Mouse (Mus musculus): ENCODE measurements around the gene Oca2. TPM values are rescaled to one million over a fixed set of nuclear protein-coding genes. Genes with fewer than 3 reads are reported as not detected.

Oca2 gene
- total RNA-seq (2021), result not detected

DNA sequence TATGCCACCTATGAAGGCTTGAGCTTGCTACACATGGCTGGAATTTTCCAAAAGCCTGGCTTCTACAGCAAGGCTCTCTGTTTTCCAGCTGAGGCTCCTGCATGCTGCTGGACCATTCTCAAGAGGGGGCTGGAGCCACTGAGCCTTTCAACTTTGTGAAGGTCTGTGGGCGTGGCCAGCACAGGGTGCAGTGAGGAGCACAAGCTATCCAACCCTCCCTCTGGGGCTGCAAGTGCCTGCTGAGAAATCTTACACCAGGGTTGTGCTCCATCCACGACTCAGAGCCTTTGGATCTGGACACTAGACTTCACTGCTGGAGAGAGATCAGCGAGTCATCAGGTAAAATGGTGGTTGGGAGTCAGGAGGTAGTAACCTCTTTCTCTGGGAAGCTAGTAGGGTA is at the start of gene Oca2:
TSS of gene Oca2 (plus strand) at position 218 of the 400 bp plus-strand sequence.
- DNase-seq, result no peak

DNA sequence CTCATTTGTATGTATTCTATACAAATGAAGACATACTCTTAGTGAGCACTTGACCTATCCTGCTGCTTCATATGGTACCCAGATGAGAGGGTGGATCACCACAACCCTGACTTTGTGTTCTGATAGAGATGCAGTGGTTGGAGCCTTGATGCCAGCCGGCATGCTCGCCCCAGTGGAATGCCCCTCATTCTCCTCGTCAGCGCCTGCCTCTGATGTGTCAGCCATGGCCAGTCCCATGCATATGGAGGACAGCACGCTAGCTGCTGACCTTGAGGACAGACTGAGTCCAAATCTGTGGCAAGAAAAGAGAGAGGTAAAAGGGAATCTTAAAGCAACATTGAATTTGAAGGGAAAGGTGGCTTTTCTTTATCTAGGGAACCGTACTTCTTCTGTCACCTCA is 48.5 kb upstream of the Oca2 start:
- no peak for DNase-seq

DNA sequence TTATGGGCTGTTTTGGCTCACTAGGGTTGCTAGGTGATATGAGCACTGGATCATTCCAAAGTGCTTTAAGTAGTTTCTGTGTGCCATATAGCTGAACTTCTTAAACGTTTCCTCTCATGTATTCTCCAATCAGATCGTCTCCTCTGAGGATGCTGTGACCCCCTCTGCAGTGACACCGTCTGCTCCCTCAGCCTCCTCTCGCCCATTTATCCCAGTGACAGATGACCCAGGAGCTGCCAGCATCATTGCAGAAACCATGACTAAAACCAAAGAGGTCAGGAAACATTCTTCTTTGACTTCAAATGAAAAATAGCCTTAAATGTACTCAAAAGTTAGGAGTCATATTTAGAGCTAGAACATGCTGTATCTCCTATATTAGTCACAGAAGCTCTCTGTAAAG is 47.9 kb upstream of the Oca2 start:
- no peak for DNase-seq

DNA sequence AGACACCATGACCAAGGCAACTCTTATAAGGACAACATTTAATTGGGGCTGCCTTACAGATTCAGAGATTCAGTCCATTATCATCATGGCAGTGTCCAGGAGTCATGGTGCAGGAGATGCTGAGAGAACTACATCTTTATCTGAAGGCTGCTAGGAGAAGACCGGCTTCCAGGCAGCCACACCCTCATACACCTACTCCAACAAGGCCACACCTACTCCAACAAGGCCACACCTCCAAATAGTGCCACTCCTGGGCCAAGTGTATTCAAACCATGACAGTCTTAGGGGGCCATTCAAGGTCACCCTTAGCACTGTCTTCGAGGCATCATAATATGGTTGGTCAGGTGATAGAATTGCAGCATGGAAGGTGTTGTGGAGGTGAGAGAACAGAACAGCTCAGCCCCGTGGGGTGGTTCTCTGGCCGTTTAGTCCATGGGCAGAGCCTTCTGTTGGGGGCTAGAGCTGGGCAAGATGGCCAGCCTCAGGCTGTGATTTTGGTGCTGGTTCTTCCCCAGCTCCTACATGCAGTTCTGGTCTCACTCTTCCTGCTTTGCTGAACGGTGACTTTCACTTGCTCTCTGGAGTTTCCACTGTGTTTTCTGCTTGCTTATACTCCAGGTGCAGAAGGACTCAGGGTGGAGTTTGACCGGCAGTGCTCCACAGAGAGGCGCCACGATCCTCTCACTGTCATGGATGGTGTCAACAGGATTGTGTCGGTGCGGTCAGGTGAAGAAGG is 37.9 kb upstream of the Oca2 start:
- DNase-seq, result no peak

DNA sequence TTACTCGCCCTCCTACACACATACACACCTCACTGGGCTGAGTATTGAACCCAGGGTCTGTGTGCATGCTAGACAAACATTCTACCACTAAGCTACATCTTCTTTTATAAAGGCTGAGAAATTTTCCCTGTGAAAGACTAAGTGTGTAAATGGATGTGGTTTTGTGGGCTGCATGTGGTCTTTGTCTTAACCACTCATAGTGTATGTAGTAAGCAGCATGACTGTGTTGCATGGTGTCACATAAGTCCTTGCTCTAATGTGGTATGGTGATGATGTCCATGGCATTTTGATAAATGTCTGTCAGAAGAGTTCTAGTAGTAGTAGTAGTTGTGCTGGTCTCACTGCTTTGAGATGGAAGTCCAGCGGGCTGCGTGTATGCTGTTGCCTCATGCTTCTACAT is 36.7 kb upstream of the Oca2 start:
- no peak for DNase-seq

DNA sequence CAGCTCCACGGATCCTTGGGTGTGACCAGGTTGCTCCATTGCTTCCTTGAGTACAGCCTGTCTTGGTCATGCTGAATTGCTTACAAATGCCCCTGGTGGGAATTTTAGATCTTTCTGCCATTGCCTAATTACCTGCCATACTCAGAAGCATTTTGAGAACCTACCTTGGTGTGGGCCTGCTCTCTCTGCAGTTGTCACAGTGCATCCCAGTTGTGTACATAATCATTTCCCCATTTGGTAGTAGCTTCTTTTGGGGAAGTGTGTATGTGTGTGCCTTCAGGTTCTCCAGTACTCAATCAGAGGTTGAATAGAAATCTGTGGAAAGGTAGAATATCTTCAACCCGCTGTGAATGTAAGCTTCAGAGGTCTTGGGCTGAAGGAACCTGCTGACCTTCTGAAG is 36.3 kb upstream of the Oca2 start:
- no peak for DNase-seq

DNA sequence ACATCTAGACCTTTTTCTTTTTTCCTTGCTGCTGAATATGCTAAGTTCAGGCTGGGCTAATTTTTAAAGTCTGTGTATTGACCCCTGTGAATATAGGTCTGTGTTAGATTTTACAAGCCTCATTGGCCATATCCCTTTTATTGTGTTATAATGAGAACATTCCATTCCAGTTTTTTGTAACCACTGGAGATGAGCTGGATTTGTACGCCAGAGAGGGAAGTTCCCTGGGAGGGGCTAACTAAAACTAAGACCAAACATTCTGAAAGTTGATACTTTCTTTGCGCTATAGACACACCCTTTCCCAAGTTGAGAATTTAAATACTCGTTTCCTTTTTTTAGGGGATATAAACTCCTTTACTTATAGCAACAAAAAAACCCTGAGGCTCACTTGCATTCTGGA is 34.7 kb upstream of the Oca2 start:
- no peak for DNase-seq

DNA sequence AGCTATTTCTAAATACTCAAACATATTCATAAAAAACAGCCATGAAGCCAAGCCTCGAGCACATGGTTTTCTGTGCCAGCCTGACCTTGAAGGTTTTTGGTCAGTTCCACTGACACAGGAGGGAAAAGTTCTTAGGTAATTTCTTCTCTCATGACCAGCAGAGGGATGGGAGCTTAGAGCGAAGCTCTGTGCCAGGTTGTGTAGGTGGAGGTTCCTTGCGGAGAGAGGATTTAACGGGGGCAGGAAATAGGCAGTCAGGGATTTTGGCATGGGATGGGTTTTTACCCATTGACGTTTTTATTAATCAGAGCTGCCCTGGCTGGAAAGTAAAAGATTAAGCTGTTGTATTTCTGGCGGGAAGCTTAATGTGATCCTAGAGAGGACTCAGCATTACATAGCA is 18.7 kb upstream of the Oca2 start:
- DNase-seq, result no peak

DNA sequence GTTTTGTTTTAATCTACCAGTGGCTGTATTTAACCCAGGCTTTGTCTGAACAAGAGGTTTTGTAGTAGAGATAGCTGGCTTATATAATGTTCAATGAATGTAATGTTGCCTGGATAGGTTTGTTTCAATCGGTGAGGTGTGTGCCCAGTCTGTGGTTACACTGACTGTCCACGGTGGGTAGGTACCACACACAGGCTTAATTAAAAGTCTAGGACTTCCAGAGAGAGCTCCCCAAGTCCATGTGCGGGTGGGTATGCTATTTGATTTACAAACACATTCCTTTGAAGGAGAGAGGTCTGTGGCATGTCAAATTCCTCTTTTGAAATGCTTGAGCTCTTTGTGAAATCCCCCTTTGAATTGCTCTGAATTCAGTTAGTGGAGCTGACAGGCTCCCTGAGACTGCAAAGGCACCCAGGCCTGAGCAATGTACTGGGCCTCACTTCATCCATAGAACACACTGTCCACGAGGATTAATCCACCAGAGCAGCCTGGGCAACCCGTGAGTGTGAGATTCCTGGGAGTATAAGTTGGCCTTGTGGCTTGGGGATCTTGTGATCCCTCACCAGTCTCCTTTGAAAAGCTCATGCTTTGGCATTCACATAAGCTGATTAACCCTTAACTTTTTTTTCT is 3.7 kb upstream of the Oca2 start:
- no peak for DNase-seq

DNA sequence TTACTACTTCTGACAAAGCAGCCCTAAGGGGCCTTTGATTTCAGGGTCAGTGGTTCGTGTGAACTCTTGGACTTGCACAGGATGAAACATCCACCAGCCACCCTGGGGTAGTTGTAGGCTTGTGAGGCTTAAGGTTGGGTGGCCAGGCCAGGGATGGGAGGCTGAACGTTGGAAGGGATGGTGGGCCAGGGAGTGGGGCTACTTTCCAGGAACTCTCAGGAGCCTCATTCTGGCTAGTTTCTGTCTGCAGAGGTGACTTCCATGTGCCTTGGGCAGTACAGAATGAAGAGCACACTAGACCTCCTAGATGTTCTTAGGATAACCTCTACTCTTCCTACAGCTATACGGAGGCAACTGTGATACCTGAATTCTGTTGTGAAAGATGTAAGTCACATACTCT is 2.9 kb upstream of the Oca2 start:
- no peak for DNase-seq

DNA sequence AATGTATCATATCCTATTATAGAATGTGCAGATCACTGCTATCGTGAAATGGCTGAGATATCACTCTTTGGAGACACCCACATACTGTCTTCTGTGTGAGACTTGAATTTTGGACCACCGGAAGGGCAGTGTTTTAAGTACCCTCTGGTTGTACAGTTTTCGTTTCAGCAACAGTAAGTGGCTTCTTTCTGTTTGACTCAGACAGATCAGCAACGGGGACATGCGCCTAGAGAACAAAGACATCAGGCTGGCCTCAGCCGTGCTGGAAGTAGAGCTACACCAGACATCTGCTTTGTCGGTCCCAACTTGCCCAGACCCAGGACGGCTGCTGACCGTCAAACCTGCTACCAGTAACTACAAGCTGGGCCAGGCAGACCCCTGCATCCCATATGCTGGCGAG is 15.0 kb downstream of the Oca2 start:
- no peak for DNase-seq

DNA sequence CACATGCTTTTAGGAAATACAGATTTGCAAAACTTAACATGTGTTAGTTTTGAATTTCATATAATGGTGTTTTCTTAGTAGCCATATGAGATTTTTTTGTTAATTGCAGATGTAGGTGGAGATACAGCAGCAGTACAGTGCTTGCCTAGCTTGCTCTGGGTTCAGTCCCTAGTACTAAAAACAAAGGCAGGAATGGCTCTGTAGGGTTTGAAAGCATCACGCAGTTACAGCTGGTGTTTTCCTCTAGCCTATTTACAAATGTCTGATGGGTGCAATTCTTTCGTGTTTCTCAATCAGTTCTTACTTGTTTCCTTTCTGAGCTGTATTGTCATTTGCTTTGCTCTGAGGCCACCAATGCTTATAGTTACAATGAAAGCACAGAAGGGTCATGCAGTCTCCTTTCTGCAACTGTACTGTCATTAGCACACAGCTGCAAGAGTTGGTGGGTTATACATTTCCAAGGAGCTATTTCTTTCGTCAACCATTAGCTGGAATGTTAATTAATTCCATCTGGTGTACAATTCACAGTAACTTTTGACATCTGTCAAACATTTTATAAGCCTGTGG is 18.4 kb downstream of the Oca2 start:
- no peak for DNase-seq

DNA sequence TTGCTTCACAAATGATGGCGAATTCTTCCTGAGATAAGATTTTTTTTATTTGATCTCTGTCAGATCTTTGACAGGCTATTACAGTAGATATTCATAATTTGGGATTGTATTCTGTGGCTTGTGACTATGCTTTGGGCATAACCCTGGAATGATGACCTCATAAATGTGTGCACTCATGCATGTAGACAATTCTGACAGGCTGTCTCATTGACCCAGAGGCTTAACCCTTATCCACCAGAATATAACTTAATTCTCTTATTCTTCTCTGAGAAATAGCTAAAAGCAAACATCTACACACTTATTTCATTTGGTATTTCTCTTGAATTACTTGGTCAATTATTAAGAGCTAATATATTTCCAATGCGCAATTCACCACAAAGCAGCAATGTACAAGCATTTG is 37.9 kb downstream of the Oca2 start:
- no peak for DNase-seq

DNA sequence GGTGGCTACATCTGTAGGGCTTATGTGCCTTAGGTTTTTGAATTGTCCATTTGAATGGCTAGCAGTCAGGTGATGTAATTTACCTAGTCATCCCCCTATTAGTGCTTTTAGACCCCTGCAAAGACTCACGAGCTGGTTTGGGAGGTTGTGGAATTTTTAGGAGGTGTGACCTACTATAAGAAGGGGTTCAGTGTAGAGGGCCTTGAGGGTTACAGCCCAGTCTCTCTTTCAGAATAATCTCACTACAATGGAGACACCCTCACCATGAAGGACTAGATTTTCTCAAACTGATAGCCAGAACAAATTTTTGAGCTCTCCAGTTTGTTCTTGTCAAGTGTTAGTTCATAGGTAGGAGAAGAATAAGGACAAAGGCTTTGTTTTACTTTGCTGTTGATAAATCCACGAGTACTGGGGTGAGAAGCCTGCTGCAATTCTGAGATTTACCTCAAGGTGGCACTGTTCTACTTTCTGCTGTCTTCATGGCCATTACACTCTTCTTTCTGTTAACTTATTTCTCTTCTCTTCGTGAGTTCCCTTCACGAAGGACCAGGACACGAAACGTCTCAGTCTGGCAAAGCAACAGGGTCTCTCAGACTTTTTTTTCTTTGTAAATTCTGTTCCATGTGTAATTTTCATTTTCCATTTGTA is 52.0 kb downstream of the Oca2 start:
- peak; percentile 65 for DNase-seq

DNA sequence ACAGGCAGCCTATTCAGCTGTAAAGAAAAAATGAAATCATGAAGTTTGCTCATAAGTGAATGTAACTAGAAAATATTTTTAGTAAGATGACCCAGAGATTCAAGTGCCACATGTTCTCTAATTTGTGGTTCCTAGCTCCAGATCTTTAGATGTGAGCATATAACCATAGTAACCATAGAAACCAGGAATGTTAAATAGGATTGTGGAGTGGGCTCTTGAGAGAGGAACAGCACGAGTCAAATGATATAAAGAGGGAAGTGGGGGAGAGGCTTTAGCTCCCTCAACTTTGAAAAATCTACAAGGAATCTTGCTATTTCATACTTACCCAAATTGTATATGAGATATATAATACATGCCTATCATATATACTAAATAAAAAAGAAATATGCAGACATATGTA is 64.8 kb downstream of the Oca2 start:
- DNase-seq, result no peak

DNA sequence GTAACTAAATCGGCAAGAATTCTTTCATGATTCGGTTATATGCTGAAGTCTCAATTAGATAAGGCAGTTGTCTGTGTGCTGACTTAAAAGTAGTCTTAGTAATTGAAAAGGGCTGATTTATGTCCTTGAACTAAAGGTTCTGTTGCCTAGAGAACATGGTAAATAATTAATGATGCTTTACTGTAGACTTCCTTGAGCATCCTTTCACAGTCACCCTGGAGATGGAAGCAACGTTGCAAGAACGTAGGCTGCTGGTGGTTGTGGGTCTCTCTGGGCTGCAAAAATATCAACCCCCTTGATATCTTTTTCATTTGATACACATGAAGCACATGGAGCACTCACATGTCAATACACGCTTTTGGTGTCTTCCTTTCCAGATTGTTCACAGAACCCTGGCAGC is 74.8 kb downstream of the Oca2 start:
- no peak for DNase-seq

DNA sequence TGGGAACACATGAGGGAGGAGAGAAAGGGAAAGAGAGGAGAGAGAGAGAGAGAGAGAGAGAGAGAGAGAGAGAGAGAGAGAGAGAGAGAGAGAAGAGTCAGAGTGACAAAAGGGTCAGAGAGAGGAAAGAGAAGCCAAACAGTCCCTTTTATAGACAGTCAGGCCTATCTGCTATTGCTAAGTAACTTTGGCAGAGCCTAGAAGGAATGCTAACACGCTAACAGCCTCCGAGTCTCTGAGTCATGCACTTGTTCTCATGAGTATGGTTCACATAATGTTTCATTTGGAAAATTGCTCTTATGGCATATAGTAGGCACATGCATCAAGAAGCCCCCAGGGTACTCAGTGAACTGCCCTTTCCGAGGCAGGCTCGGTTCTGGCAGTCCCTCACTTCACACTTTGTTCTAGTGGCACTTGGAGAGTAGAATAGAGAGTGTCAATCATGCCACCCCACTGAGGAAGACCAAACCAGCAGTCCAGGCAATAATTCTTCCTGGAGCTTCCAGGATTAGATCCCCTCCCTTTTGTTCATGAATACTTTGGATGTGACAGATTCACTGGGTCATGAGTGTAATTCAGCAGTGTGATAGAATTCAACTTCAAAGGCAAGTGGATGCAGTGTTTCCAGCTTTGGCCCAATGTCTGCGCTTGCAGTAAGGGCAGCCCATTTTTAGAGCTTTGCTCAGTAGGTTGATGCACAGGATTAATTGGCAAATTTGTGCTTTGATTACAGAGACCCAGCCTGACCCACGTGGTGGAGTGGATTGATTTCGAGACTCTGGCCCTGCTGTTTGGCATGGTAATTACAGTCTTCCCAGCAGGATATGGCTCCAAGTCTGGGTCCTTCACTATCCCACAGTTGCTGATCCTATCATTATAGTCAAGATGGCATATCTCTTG is 76.3 kb downstream of the Oca2 start:
- DNase-seq, result no peak

DNA sequence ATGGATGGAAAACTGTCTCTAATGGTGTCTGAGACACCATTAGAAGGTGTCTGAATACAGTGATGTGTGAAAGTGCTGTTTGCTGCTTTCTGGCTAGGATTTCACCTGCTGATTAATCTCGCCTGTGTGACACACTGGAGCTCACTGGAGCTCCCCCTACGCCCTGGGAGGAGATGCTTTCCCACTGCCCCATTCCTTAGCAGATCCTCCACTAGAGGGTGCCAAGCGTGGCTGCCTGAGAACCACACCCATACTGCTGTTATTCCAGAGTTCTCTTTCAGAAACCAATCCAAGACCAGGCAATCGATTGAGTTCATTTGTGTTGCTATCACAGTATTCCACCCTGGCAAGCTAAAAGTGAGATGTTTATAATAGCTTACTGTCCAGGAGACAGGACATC is 88.2 kb downstream of the Oca2 start:
- peak; percentile 7 for DNase-seq

DNA sequence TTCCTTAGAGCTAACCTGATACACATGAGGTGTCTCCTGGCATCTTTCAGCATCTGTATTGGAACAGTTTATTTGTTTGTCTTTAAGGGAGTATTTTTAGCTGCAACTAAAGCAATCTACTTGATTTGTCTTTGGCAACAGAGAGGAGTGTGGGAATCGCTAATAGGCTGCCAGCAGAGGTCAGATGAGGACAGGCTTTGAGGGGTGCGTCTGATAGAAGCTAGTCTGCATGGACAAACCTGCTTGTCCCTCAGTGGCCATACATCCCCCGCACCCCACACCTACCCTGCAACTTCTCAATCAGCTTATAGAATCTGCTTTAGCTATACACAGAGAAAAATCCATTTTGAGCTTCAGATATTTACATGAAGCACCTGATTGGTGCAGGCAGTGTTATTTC is 109.0 kb downstream of the Oca2 start:
- peak; percentile 25 for DNase-seq

DNA sequence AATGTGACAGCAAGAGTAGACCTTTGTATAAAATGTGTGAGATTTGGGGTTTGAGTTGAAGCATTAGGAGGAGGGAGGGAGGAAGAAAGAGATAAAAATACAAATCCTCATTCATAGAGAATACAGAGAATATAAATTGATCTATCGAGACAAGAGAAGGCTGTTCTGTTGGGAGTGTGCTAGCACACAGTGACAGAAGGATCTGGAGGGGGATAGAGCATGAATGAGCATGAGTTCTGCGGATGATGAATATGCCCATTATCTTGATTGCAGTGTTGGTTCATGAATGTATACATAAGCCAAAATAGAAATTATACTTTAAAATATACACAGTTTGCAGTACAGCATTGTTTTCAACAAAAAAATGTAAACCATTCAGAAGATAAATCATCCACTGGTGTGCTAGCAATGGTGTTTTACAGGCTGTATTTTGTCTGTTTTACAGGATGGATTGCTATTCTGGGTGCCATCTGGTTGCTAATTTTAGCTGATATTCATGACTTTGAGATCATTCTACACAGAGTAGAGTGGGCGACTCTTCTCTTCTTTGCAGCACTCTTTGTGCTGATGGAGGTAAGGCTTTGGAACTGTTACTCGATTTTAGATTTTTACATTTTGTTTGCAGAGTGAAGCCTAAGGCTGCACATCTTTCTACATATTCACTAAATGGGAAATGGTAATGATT is 117.2 kb downstream of the Oca2 start:
- no peak for DNase-seq

DNA sequence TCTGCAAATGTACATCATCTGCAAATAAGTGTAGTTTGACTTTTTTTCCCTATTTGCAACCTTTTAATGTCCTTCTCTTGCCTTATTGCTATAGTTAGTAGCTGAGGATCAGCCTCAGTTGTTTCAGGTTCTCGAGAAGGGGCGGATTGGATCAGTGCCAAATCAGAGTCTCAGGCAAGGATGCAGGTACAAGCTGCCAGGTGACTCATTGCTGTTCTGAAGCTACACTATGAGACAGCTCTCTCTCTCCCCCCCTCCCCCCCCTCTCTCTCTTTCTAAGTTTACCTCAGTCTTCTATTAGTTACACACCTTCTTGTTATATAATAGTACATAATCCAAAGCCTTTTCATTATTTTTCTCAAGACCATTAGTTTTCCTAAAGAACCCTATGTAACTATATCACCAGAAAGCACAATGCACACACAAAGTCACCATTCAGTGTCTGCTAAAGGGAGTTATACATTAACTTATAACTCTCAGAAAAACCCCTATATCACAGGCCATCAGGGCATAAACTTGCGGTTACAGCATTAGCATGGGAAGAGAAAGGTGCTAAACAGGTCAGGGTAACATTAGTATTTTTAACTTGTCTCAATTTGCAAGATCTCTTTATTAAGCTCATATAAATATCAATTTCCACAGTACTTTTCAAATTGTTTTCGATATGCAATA is 142.3 kb downstream of the Oca2 start:
- DNase-seq, result no peak

DNA sequence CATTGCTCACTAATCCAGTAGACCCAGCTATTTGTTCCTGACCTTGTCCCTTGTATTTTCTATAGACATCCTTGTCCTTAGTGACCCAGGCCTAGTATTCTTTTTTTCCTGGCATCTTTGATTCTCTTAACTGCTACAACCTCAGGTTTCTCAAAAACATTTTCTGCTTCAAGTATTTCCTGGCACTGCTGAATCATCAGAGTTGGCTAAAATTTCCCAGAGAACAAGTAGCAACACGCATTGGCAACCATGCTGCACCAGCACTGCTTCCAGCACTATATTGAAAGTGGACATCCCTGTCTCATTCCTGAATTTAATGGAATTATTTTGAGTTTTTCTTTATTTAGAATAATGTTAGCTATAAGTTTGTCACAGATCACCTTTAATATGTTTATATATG is 143.1 kb downstream of the Oca2 start:
- no peak for DNase-seq

Data from heart, postnatal 4 days (tissue).